Mouse (Mus musculus): ENCODE data around the gene Gramd1b. TPM values are rescaled to one million over a fixed set of nuclear protein-coding genes. Genes with fewer than 3 reads are reported as not detected.

Gene Gramd1b
- polyA plus RNA-seq, 1 experiment from 2014 or later: 2.2 TPM

- H3K4me2 ChIP-seq (replicated peaks; ENCODE audit: low read depth, low read length): no peak overlapping the region
- no peaks in the 10 kb centered on the region for H3K9me3 ChIP-seq (ENCODE audit: low read length)
- H3K36me3 ChIP-seq (ENCODE audit: insufficient read depth, low read length): no peaks in the 10 kb centered on the region
- H3K4me1 ChIP-seq (ENCODE audit: insufficient read depth, low read depth, low read length): no peaks in the 10 kb centered on the region
- DNase-seq (ENCODE audit: low spot score) (no peak), ATAC-seq (no peak)
- H3K27me3 ChIP-seq (replicated peaks; ENCODE audit: insufficient read depth, low read length): no peaks in the 10 kb centered on the region
- H3K27ac ChIP-seq (ENCODE audit: low read length): no peak overlapping the region
- no peak overlapping the region for H3K9ac ChIP-seq (replicated peaks; ENCODE audit: low read depth)
- TF ChIP-seq CTCF (IDR thresholded peaks at IDR 0.05): no peak
- no peak for TF ChIP-seq EP300 (IDR thresholded peaks at IDR 0.05)
- WGBS: 81% methylated on average over 8 of the region's 8 CpGs
- H3K4me3 ChIP-seq (ENCODE audit: low read depth, low read length): no peak overlapping the region
Observed at GRCm38 (mm10) chr9:40439973-40440687, 91.1 kb downstream of the Gramd1b start.

- no peak for ATAC-seq
- no peak for DNase-seq (ENCODE audit: low spot score)
- H3K36me3 ChIP-seq (ENCODE audit: insufficient read depth, low read length): no peaks in the 10 kb centered on the region
- no peak overlapping the region for H3K27ac ChIP-seq (ENCODE audit: low read length)
- no peaks in the 10 kb centered on the region for H3K27me3 ChIP-seq (replicated peaks; ENCODE audit: insufficient read depth, low read length)
- no peaks in the 10 kb centered on the region for H3K4me1 ChIP-seq (ENCODE audit: insufficient read depth, low read depth, low read length)
- 71% methylated on average over 12 of the region's 12 CpGs for WGBS
- H3K4me3 ChIP-seq (ENCODE audit: low read depth, low read length): no peak overlapping the region
- no peaks in the 10 kb centered on the region for H3K9me3 ChIP-seq (ENCODE audit: low read length)
- no peak for TF ChIP-seq EP300 (IDR thresholded peaks at IDR 0.05)
- no peak for TF ChIP-seq CTCF (IDR thresholded peaks at IDR 0.05)
- H3K9ac ChIP-seq (replicated peaks; ENCODE audit: low read depth): no peak overlapping the region
- no peak overlapping the region for H3K4me2 ChIP-seq (replicated peaks; ENCODE audit: low read depth, low read length)
Observed at GRCm38 (mm10) chr9:40438731-40439526, 92.3 kb downstream of the Gramd1b start.

- no peak overlapping the region for H3K4me3 ChIP-seq (ENCODE audit: low read depth, low read length)
- H3K9me3 ChIP-seq (ENCODE audit: low read length): no peaks in the 10 kb centered on the region
- WGBS: 86% methylated on average over 7 of the region's 7 CpGs
- TF ChIP-seq EP300 (IDR thresholded peaks at IDR 0.05): no peak
- no peak for TF ChIP-seq CTCF (IDR thresholded peaks at IDR 0.05)
- no peak for DNase-seq (ENCODE audit: low spot score)
- no peak for ATAC-seq
- no peaks in the 10 kb centered on the region for H3K4me1 ChIP-seq (ENCODE audit: insufficient read depth, low read depth, low read length)
- no peak overlapping the region for H3K27ac ChIP-seq (ENCODE audit: low read length)
- no peak overlapping the region for H3K9ac ChIP-seq (replicated peaks; ENCODE audit: low read depth)
- H3K4me2 ChIP-seq (replicated peaks; ENCODE audit: low read depth, low read length): no peak overlapping the region
- H3K27me3 ChIP-seq (replicated peaks; ENCODE audit: insufficient read depth, low read length): no peaks in the 10 kb centered on the region
- no peaks in the 10 kb centered on the region for H3K36me3 ChIP-seq (ENCODE audit: insufficient read depth, low read length)
Observed at GRCm38 (mm10) chr9:40437891-40438290, 93.3 kb downstream of the Gramd1b start.

- WGBS: 79% methylated on average over 5 of the region's 5 CpGs
Observed at GRCm38 (mm10) chr9:40433286-40433685, 97.9 kb downstream of the Gramd1b start.

GRCm38 (mm10) chr9:40430969-40431368, 100.2 kb downstream of the Gramd1b start:
- Histone ChIP-seq H3K4me1 (ENCODE audit: insufficient read depth, low read depth, low read length) (no peaks in the 10 kb centered on the region), H3K4me2 (replicated peaks; ENCODE audit: low read depth, low read length) (no peak overlapping the region), H3K27ac (ENCODE audit: low read length) (no peak overlapping the region), H3K27me3 (replicated peaks; ENCODE audit: insufficient read depth, low read length) (no peaks in the 10 kb centered on the region), H3K36me3 (ENCODE audit: insufficient read depth, low read length) (no peaks in the 10 kb centered on the region), H3K9me3 (ENCODE audit: low read length) (no peaks in the 10 kb centered on the region), H3K4me3 (ENCODE audit: low read depth, low read length) (no peak overlapping the region), H3K9ac (replicated peaks; ENCODE audit: low read depth) (no peak overlapping the region)
- 67% methylated on average over 8 of the region's 8 CpGs for WGBS
- no peak for ATAC-seq
- TF ChIP-seq EP300 (IDR thresholded peaks at IDR 0.05): no peak
- TF ChIP-seq CTCF (IDR thresholded peaks at IDR 0.05): no peak
- DNase-seq (ENCODE audit: low spot score): no peak

More at GRCm38 (mm10) chr9:40433286-40433685, 97.9 kb downstream of the Gramd1b start:
- Histone ChIP-seq H3K4me3 (ENCODE audit: low read depth, low read length) (no peak overlapping the region), H3K9ac (replicated peaks; ENCODE audit: low read depth) (no peak overlapping the region), H3K27me3 (replicated peaks; ENCODE audit: insufficient read depth, low read length) (no peaks in the 10 kb centered on the region), H3K9me3 (ENCODE audit: low read length) (no peaks in the 10 kb centered on the region), H3K27ac (ENCODE audit: low read length) (no peak overlapping the region), H3K36me3 (ENCODE audit: insufficient read depth, low read length) (no peaks in the 10 kb centered on the region), H3K4me2 (replicated peaks; ENCODE audit: low read depth, low read length) (no peak overlapping the region), H3K4me1 (ENCODE audit: insufficient read depth, low read depth, low read length) (no peaks in the 10 kb centered on the region)
- DNase-seq (ENCODE audit: low spot score): no peak
- TF ChIP-seq EP300 (IDR thresholded peaks at IDR 0.05) (no peak), CTCF (IDR thresholded peaks at IDR 0.05) (no peak)
- no peak for ATAC-seq

GRCm38 (mm10) chr9:40427663-40428062, 103.5 kb downstream of the Gramd1b start:
- Histone ChIP-seq H3K9ac (replicated peaks; ENCODE audit: low read depth) (no peak overlapping the region), H3K36me3 (ENCODE audit: insufficient read depth, low read length) (no peaks in the 10 kb centered on the region), H3K9me3 (ENCODE audit: low read length) (no peaks in the 10 kb centered on the region), H3K4me2 (replicated peaks; ENCODE audit: low read depth, low read length) (no peak overlapping the region), H3K27ac (ENCODE audit: low read length) (no peak overlapping the region), H3K27me3 (replicated peaks; ENCODE audit: insufficient read depth, low read length) (no peaks in the 10 kb centered on the region), H3K4me3 (ENCODE audit: low read depth, low read length) (no peak overlapping the region), H3K4me1 (ENCODE audit: insufficient read depth, low read depth, low read length) (no peaks in the 10 kb centered on the region; the same call in 1 of the 2 replicates)
- ATAC-seq: no peak
- DNase-seq (ENCODE audit: low spot score): no peak
- WGBS: 91% methylated on average over 2 of the region's 2 CpGs
- TF ChIP-seq CTCF (IDR thresholded peaks at IDR 0.05) (no peak), EP300 (IDR thresholded peaks at IDR 0.05) (no peak)
